Mouse (Mus musculus) right cerebral cortex, adult 2 months (tissue): Measurements from ENCODE around the gene Xrcc1.
"Not testable (repeated sequence)": the region's sequence is repeated elsewhere in the genome, so short reads cannot be mapped to it uniquely, and the experiment has no call there.

Experiments used
- DNase-seq, 2 experiments: peaks; one replicate each; pipeline ENCODE4 v3.0.0; 2021 to 2022; ENCODE audit warnings: low spot score in 2 of 2

Gene Xrcc1

GRCm38 (mm10) chr7:24546068-24546614, at the start of gene Xrcc1, which contains the start of gene Pinlyp:
TSS of gene Xrcc1 (plus strand) at chr7:24546289.
TSS of gene Pinlyp (minus strand) at chr7:24546118.
- no peak for DNase-seq

- no peak for DNase-seq
Observed at GRCm38 (mm10) chr7:24499856-24500577, 46.1 kb upstream of the Xrcc1 start.

- peak in 1 of 2 experiments; percentile 53 for DNase-seq
Observed at GRCm38 (mm10) chr7:24500929-24501328, 45.2 kb upstream of the Xrcc1 start.

GRCm38 (mm10) chr7:24501492-24501891, 44.6 kb upstream of the Xrcc1 start:
- no peak for DNase-seq

- no peak for DNase-seq
Observed at GRCm38 (mm10) chr7:24504004-24504403, 42.1 kb upstream of the Xrcc1 start.

- no peak for DNase-seq
Observed at GRCm38 (mm10) chr7:24504868-24505267, 41.2 kb upstream of the Xrcc1 start.

- DNase-seq = no peak
Observed at GRCm38 (mm10) chr7:24505447-24506064, 40.5 kb upstream of the Xrcc1 start.

GRCm38 (mm10) chr7:24506065-24506459, 40.0 kb upstream of the Xrcc1 start:
- no peak for DNase-seq

GRCm38 (mm10) chr7:24506476-24506837, 39.6 kb upstream of the Xrcc1 start:
- peak; percentile 54 to 76 for DNase-seq

- DNase-seq = peak; percentile 78 to 83
Observed at GRCm38 (mm10) chr7:24506838-24507725, 39.0 kb upstream of the Xrcc1 start, which contains the start of gene Zfp428. TSS of gene Zfp428 (plus strand) at chr7:24507006.

- no peak for DNase-seq
Observed at GRCm38 (mm10) chr7:24507726-24508114, 38.4 kb upstream of the Xrcc1 start.

- DNase-seq = no peak
Observed at GRCm38 (mm10) chr7:24512355-24512754, 33.7 kb upstream of the Xrcc1 start, which contains the start of gene AC161166.1. TSS of gene AC161166.1 (minus strand) at chr7:24512455.

- DNase-seq = not testable (repeated sequence)
Observed at GRCm38 (mm10) chr7:24516319-24516718, 29.8 kb upstream of the Xrcc1 start.

GRCm38 (mm10) chr7:24517077-24517476, 29.0 kb upstream of the Xrcc1 start:
- DNase-seq = no peak

GRCm38 (mm10) chr7:24517654-24518053, 28.4 kb upstream of the Xrcc1 start:
- peak; percentile 49 to 65 for DNase-seq

GRCm38 (mm10) chr7:24519130-24519529, 27.0 kb upstream of the Xrcc1 start:
- no peak for DNase-seq

- not testable (repeated sequence) for DNase-seq
Observed at GRCm38 (mm10) chr7:24520054-24520453, 26.0 kb upstream of the Xrcc1 start.

GRCm38 (mm10) chr7:24522805-24523204, 23.3 kb upstream of the Xrcc1 start:
- DNase-seq = no peak

- no peak for DNase-seq
Observed at GRCm38 (mm10) chr7:24523723-24524122, 22.4 kb upstream of the Xrcc1 start.

GRCm38 (mm10) chr7:24524978-24525377, 21.1 kb upstream of the Xrcc1 start:
- DNase-seq = no peak

- no peak for DNase-seq
Observed at GRCm38 (mm10) chr7:24525686-24526420, 20.2 kb upstream of the Xrcc1 start.
